ENCODE assay signal across 9 mouse cellular contexts in the genomic region with DNA sequence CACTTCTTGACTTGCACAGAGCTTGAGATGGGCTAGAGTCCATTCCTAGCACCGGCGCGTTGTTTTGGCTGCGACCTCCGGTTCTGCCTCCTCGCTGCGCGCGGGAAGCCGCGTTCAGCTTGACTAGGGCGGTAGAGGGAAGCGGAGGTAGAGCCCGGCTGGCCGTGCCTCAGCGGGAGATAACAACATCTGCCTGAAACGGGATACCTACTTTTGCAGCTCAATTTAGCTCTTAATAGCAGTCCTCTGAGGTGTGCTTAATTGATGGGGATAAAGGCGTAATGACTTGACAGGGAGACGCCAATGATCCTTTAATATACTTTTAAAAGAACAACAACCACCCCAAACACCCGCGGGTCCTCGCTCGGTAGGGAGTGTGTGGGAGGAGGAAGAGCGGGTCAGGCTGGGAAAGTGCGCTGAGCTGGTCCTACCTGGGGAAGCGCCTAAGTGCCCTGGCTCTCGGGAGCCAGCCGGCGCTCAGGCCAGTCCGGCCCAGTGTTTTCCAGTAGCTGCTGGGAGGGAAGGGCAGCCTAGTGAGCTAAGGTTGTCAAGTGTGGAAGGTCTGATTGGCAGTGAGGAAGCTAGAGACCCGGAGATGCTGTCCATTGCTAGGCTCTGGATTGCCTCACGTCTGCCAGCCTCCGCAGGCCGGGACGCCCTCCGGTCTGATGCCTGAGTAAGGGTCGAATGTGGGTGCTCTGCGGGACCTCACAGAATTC. TPM values are rescaled to one million over a fixed set of nuclear protein-coding genes. Genes with fewer than 3 reads are reported as not detected.
DNase-seq lines count a peak whose midpoint lies in the region; ATAC-seq and TF ChIP-seq lines count a peak whose summit lies in the region.
"Had no signal": no experiment of that assay in that cellular context is flagged by ENCODE, and none has a peak within 500 bp of the region (broad histone marks: within the 10 kb centered on the region; RNA-seq: fewer than 3 reads in every experiment).

No protein-coding gene starts in this region.

- 2% methylated on average over 38 of the region's 38 CpGs for WGBS in lung, embryonic 14.5 days
- WGBS in forebrain, embryonic 10.5 days = under 1% methylated on average over 38 of the region's 38 CpGs
- WGBS in intestine, postnatal 0 days = 3% methylated on average over 38 of the region's 38 CpGs
- under 1% methylated on average over 38 of the region's 38 CpGs for WGBS in midbrain, embryonic 13.5 days

- no peaks in the 10 kb centered on the region for H3K9me3 ChIP-seq in lung, embryonic 14.5 days (ENCODE audit: low read depth, low read length)
- no peaks in the 10 kb centered on the region for H3K9me3 ChIP-seq in forebrain, embryonic 10.5 days
- no peaks in the 10 kb centered on the region for H3K9me3 ChIP-seq in intestine, postnatal 0 days (ENCODE audit: control insufficient read depth)
- H3K9me3 ChIP-seq in midbrain, embryonic 13.5 days = no peaks in the 10 kb centered on the region

- DNase-seq in lung, embryonic 14.5 days = peak; percentile 74
- no peak for DNase-seq in lung, postnatal 36 days
- peak; percentile 68 for DNase-seq in brain, embryonic 14.5 days (ENCODE audit: low read depth)
- peak; percentile 65 for DNase-seq in forebrain, embryonic 10.5 days (ENCODE audit: extremely low spot score, low spot score)
- no peak for DNase-seq in frontal cortex, postnatal 14 days (ENCODE audit: low spot score in 2 of 2)
- DNase-seq in c-Kit-positive CD71-positive TER-119-positive erythroid progenitor cells, embryonic 14.5 days (ENCODE audit: low spot score) = no peak

- H3K36me3 ChIP-seq in lung, embryonic 14.5 days (ENCODE audit: insufficient read depth) = no peaks in the 10 kb centered on the region
- no peaks in the 10 kb centered on the region for H3K36me3 ChIP-seq in forebrain, embryonic 10.5 days (replicated peaks)
- no peaks in the 10 kb centered on the region for H3K36me3 ChIP-seq in intestine, postnatal 0 days (ENCODE audit: control insufficient read depth, insufficient read depth)
- H3K36me3 ChIP-seq in midbrain, embryonic 13.5 days = no peaks in the 10 kb centered on the region

- peaks cover 4% of the 10 kb centered on the region; the same call in 1 of the 2 replicates for H3K4me1 ChIP-seq in lung, embryonic 14.5 days (ENCODE audit: insufficient read depth)
- peaks cover 81% of the 10 kb centered on the region for H3K4me1 ChIP-seq in forebrain, embryonic 10.5 days
- H3K4me1 ChIP-seq in intestine, postnatal 0 days (replicated peaks; ENCODE audit: control insufficient read depth, insufficient read depth, low read length) = no peaks in the 10 kb centered on the region
- H3K4me1 ChIP-seq in midbrain, embryonic 13.5 days (replicated peaks) = peaks cover 57% of the 10 kb centered on the region

- peak overlapping the region; percentile 66 for H3K4me2 ChIP-seq in lung, embryonic 14.5 days
- peak overlapping the region; percentile 56 for H3K4me2 ChIP-seq in intestine, postnatal 0 days (replicated peaks; ENCODE audit: low read depth)
- H3K4me2 ChIP-seq in midbrain, embryonic 13.5 days (replicated peaks) = peak overlapping the region; percentile 81

- H3K9ac ChIP-seq in lung, embryonic 14.5 days = peak overlapping the region; percentile 2; the same call in 1 of the 2 replicates
- H3K9ac ChIP-seq in intestine, postnatal 0 days (ENCODE audit: low read depth, low read length) = no peak overlapping the region
- H3K9ac ChIP-seq in midbrain, embryonic 13.5 days (replicated peaks) = peak overlapping the region; percentile 68

- H3K27ac ChIP-seq in lung, embryonic 14.5 days (ENCODE audit: low read depth) = no peak overlapping the region
- peak overlapping the region; percentile 86 for H3K27ac ChIP-seq in forebrain, embryonic 10.5 days
- no peak overlapping the region for H3K27ac ChIP-seq in intestine, postnatal 0 days (ENCODE audit: low read depth, low read length)
- H3K27ac ChIP-seq in midbrain, embryonic 13.5 days = peak overlapping the region; percentile 77

- no peak for TF ChIP-seq POLR2A in brain, embryonic 14.5 days (IDR thresholded peaks at IDR 0.05; ENCODE audit: borderline replicate concordance, extremely low read depth, insufficient read depth, insufficient read length, poor library complexity, severe bottlenecking)

- H3K4me3 ChIP-seq in lung, embryonic 14.5 days (ENCODE audit: low read depth, low read length) = peak overlapping the region; percentile 31
- peak overlapping the region; percentile 51 for H3K4me3 ChIP-seq in forebrain, embryonic 10.5 days
- peak overlapping the region; percentile 26 for H3K4me3 ChIP-seq in intestine, postnatal 0 days (ENCODE audit: low read depth, low read length)
- H3K4me3 ChIP-seq in midbrain, embryonic 13.5 days (replicated peaks) = peak overlapping the region; percentile 43
- H3K4me3 ChIP-seq: myocyte had no signal

- no peak for TF ChIP-seq CTCF in lung, embryonic 14.5 days (IDR thresholded peaks at IDR 0.05; ENCODE audit: low read depth)
- TF ChIP-seq CTCF in brain, embryonic 14.5 days (IDR thresholded peaks at IDR 0.05; ENCODE audit: borderline replicate concordance, extremely low read depth, insufficient read depth, insufficient read length) = no peak
- no peak for TF ChIP-seq CTCF in intestine, postnatal 0 days (IDR thresholded peaks at IDR 0.05; ENCODE audit: low read depth)

- H3K27me3 ChIP-seq in lung, embryonic 14.5 days (ENCODE audit: insufficient read depth, low read length) = peaks cover 51% of the 10 kb centered on the region
- peaks cover 93% of the 10 kb centered on the region for H3K27me3 ChIP-seq in forebrain, embryonic 10.5 days (ENCODE audit: poor library complexity, severe bottlenecking)
- peaks cover 55% of the 10 kb centered on the region for H3K27me3 ChIP-seq in intestine, postnatal 0 days (replicated peaks; ENCODE audit: control insufficient read depth, insufficient read depth, low read length)
- peaks cover 11% of the 10 kb centered on the region for H3K27me3 ChIP-seq in midbrain, embryonic 13.5 days

- ATAC-seq in lung, embryonic 14.5 days (ENCODE audit: insufficient read depth) = peak; percentile 67; the same call in 1 of the 2 replicates
- ATAC-seq in intestine, postnatal 0 days = no peak
- peak; percentile 69 for ATAC-seq in midbrain, embryonic 13.5 days

RNA-seq across cellular contexts. Expression of gene Nr2f1, which starts 10.6 kb away (rescaled TPM):
- polyA plus RNA-seq in lung, embryonic 14.5 days (2014; fragmentation: Nextera tagmentation; extraction: Ambion mirVana) = 6.8 and 9.5 TPM in 2 replicates
- 465 and 624 TPM in 2 replicates for polyA plus RNA-seq in brain, embryonic 14.5 days (2012; rRNA removed)
- 64.9 and 66.1 TPM in 2 replicates for polyA plus RNA-seq in forebrain, embryonic 10.5 days (2016; fragmentation: Nextera tagmentation; extraction: Ambion mirVana)
- polyA plus RNA-seq in intestine, postnatal 0 days (2015; fragmentation: Nextera tagmentation; extraction: Ambion mirVana) = 0.82 and 1.0 TPM in 2 replicates
- polyA plus RNA-seq in midbrain, embryonic 13.5 days (2015; fragmentation: Nextera tagmentation; extraction: Ambion mirVana) = 76.9 and 83.2 TPM in 2 replicates

Comparison
In these comparisons a context has a peak if more than half of its experiments do, and no peak if none do; other contexts are left out.
1. DNase-seq: peak in lung, embryonic 14.5 days (single experiment), brain, embryonic 14.5 days (single experiment) and forebrain, embryonic 10.5 days (single experiment); none in lung, postnatal 36 days (single experiment), frontal cortex, postnatal 14 days (0 of 2) and c-Kit-positive CD71-positive TER-119-positive erythroid progenitor cells, embryonic 14.5 days (single experiment).
2. H3K27ac ChIP-seq: peak in forebrain, embryonic 10.5 days (single experiment) and midbrain, embryonic 13.5 days (single experiment); none in lung, embryonic 14.5 days (single experiment) and intestine, postnatal 0 days (single experiment).
3. Peak in every context shown above with its lines, with median percentiles within 50 percentile points of each other: H3K4me2 ChIP-seq and H3K4me3 ChIP-seq.